Mouse (Mus musculus) MEL (cell line): Measurements from ENCODE around the gene Slc25a44. TPM values are rescaled to one million over a fixed set of nuclear protein-coding genes. Genes with fewer than 3 reads are reported as not detected.

Experiments
- DNase-seq: peaks from one replicate; pipeline ENCODE4 v3.0.0; 2011; ENCODE audit warnings: low read depth, low spot score
- H3K27ac ChIP-seq: 2 replicates; pipeline ENCODE4 v1.5.1; 2012; ENCODE audit warnings: low read depth, mild to moderate bottlenecking, control low read depth, low read length, moderate library complexity; ENCODE audit not compliant: control insufficient read depth
- H3K27me3 ChIP-seq, 2 experiments: fragments of 150-350 bp in 1 of 2; sonication (generic) in 1 of 2; 2 replicates each; pipeline ENCODE4 v1.6.1; 2012; ENCODE audit warnings: low read length in 2 of 2, mild to moderate bottlenecking in 2 of 2, improper control_type of control experiment in 1 of 2, moderate library complexity in 1 of 2; ENCODE audit not compliant: insufficient read depth in 2 of 2, control insufficient read depth in 1 of 2
- H3K36me3 ChIP-seq, 2 experiments: 2 replicates each; pipeline ENCODE4 v1.6.1; 2012 to 2014; ENCODE audit warnings: low read length in 2 of 2, improper control_type of control experiment in 1 of 2, inconsistent platforms in 1 of 2, mild to moderate bottlenecking in 1 of 2; ENCODE audit not compliant: insufficient read depth in 2 of 2, control insufficient read depth in 1 of 2
- H3K4me1 ChIP-seq, 2 experiments: fragments of 150-350 bp in 1 of 2; sonication (generic) in 1 of 2; 2 replicates each; pipeline ENCODE4 v1.6.1; 2012; ENCODE audit warnings: low read length in 2 of 2, improper control_type of control experiment in 1 of 2, mild to moderate bottlenecking in 1 of 2; ENCODE audit not compliant: insufficient read depth in 2 of 2, control insufficient read depth in 1 of 2
- H3K4me3 ChIP-seq, 2 experiments: fragments of 150-350 bp in 1 of 2; sonication (generic) in 1 of 2; 2 replicates each; pipeline ENCODE4 v1.5.1; 2012; ENCODE audit warnings: low read depth in 2 of 2, low read length in 2 of 2, mild to moderate bottlenecking in 2 of 2, moderate library complexity in 2 of 2, control low read depth in 1 of 2, improper control_type of control experiment in 1 of 2; ENCODE audit not compliant: control insufficient read depth in 1 of 2, insufficient read depth in 1 of 2
- H3K79me2 ChIP-seq: 2 replicates; pipeline ENCODE4 v1.6.1; 2012; ENCODE audit warnings: mild to moderate bottlenecking, low read length, moderate library complexity; ENCODE audit not compliant: control insufficient read depth, poor library complexity, insufficient read depth
- H3K9ac ChIP-seq: 2 replicates; pipeline ENCODE4 v1.6.1; 2012; ENCODE audit warnings: low read depth, mild to moderate bottlenecking, control low read depth, low read length, moderate library complexity; ENCODE audit not compliant: control insufficient read depth, poor library complexity, severe bottlenecking
- H3K9me3 ChIP-seq: fragments of 150-350 bp; sonication (generic); replicated peaks from 2 replicates; pipeline ENCODE4 v1.6.1; 2012; ENCODE audit warnings: mild to moderate bottlenecking, low read length, improper control_type of control experiment, moderate library complexity; ENCODE audit not compliant: insufficient read depth
- BHLHE40 ChIP-seq: IDR thresholded peaks from 2 replicates; pipeline ENCODE4 v1.6.1; 2012; ENCODE audit warnings: low read depth, mild to moderate bottlenecking, inconsistent platforms, low read length, improper control_type of control experiment, borderline replicate concordance
- CHD1 ChIP-seq: IDR thresholded peaks from 2 replicates; pipeline ENCODE4 v1.6.1; 2012; ENCODE audit warnings: low read depth, mild to moderate bottlenecking, inconsistent platforms, low read length, improper control_type of control experiment
- CTCF ChIP-seq, 3 experiments: IDR thresholded peaks in 2 of 3; conservative IDR thresholded peaks in 1 of 3; 2 replicates each; pipeline ENCODE4 v1.5.1; 2011 to 2012; ENCODE audit warnings: low read length in 3 of 3, low read depth in 2 of 3, mild to moderate bottlenecking in 2 of 3, improper control_type of control experiment in 1 of 3, inconsistent platforms in 1 of 3, mixed read lengths in 1 of 3, moderate library complexity in 1 of 3; ENCODE audit not compliant: control insufficient read depth in 1 of 3, insufficient read depth in 1 of 3, poor library complexity in 1 of 3, severe bottlenecking in 1 of 3
- ELF1 ChIP-seq: IDR thresholded peaks from 2 replicates; pipeline ENCODE4 v1.6.1; 2014; ENCODE audit warnings: low read depth, mild to moderate bottlenecking, inconsistent platforms, low read length, improper control_type of control experiment, moderate library complexity
- EP300 ChIP-seq, 2 experiments: IDR thresholded peaks; 2 replicates each; pipeline ENCODE4 v1.6.1; 2011; ENCODE audit warnings: improper control_type of control experiment in 2 of 2, low read length in 2 of 2, low read depth in 1 of 2, mild to moderate bottlenecking in 1 of 2
- ETS1 ChIP-seq: IDR thresholded peaks from 2 replicates; pipeline ENCODE4 v1.6.1; 2012; ENCODE audit warnings: low read depth, mild to moderate bottlenecking, inconsistent platforms, low read length, improper control_type of control experiment, moderate library complexity
- GABPA ChIP-seq: IDR thresholded peaks from 2 replicates; pipeline ENCODE4 v1.6.1; 2012; ENCODE audit warnings: low read depth, mild to moderate bottlenecking, inconsistent platforms, low read length, improper control_type of control experiment, moderate library complexity
- MAFK ChIP-seq: IDR thresholded peaks from 2 replicates; pipeline ENCODE4 v1.6.1; 2011; ENCODE audit warnings: low read depth, mild to moderate bottlenecking, low read length, improper control_type of control experiment, borderline replicate concordance
- MAX ChIP-seq: IDR thresholded peaks from 2 replicates; pipeline ENCODE4 v1.6.1; 2011; ENCODE audit warnings: low read length, improper control_type of control experiment
- MAZ ChIP-seq: IDR thresholded peaks from 2 replicates; pipeline ENCODE4 v1.6.1; 2012; ENCODE audit warnings: low read depth, mild to moderate bottlenecking, inconsistent platforms, low read length, improper control_type of control experiment
- MEF2A ChIP-seq: IDR thresholded peaks from 2 replicates; pipeline ENCODE4 v1.6.1; 2014; ENCODE audit warnings: low read depth, mild to moderate bottlenecking, inconsistent platforms, low read length, improper control_type of control experiment; ENCODE audit not compliant: poor library complexity, insufficient replicate concordance, severe bottlenecking; ENCODE audit errors: extremely low read depth
- MYB ChIP-seq: IDR thresholded peaks from 2 replicates; pipeline ENCODE4 v1.6.1; 2011; ENCODE audit warnings: mild to moderate bottlenecking, low read depth, low read length, improper control_type of control experiment
- MYC ChIP-seq: IDR thresholded peaks from 2 replicates; pipeline ENCODE4 v1.6.1; 2011; ENCODE audit warnings: low read depth, mild to moderate bottlenecking, low read length, improper control_type of control experiment, moderate library complexity
- NELFE ChIP-seq: IDR thresholded peaks from 2 replicates; pipeline ENCODE4 v1.6.1; 2011; ENCODE audit warnings: low read depth, low read length, improper control_type of control experiment
- NRF1 ChIP-seq: IDR thresholded peaks from 2 replicates; pipeline ENCODE4 v1.6.1; 2014; ENCODE audit warnings: low read depth, mild to moderate bottlenecking, inconsistent platforms, low read length, improper control_type of control experiment, moderate library complexity; ENCODE audit not compliant: poor library complexity, insufficient read depth, severe bottlenecking
- POLR2A ChIP-seq, 2 experiments: IDR thresholded peaks; 2 replicates each; pipeline ENCODE4 v1.6.1; 2011 to 2012; ENCODE audit warnings: low read length in 2 of 2, mild to moderate bottlenecking in 2 of 2, control low read depth in 1 of 2, improper control_type of control experiment in 1 of 2, low read depth in 1 of 2, moderate library complexity in 1 of 2; ENCODE audit not compliant: control insufficient read depth in 1 of 2, insufficient read depth in 1 of 2, poor library complexity in 1 of 2
- POLR2AphosphoS2 ChIP-seq: IDR thresholded peaks from 2 replicates; pipeline ENCODE4 v1.6.1; 2011; ENCODE audit warnings: low read length, improper control_type of control experiment
- POLR2AphosphoS5 ChIP-seq: IDR thresholded peaks from 2 replicates; pipeline ENCODE4 v1.6.1; 2012; ENCODE audit warnings: low read depth, borderline replicate concordance, mild to moderate bottlenecking, inconsistent platforms, low read length, moderate library complexity, mixed read lengths
- RAD21 ChIP-seq: IDR thresholded peaks from 2 replicates; pipeline ENCODE4 v1.6.1; 2011; ENCODE audit warnings: mild to moderate bottlenecking, low read depth, low read length, improper control_type of control experiment
- SMC3 ChIP-seq: IDR thresholded peaks from 2 replicates; pipeline ENCODE4 v1.6.1; 2011; ENCODE audit warnings: low read depth, low read length, improper control_type of control experiment
- TAL1 ChIP-seq: IDR thresholded peaks from 2 replicates; pipeline ENCODE4 v1.6.1; 2012; ENCODE audit warnings: mild to moderate bottlenecking, inconsistent platforms, low read length, moderate library complexity, mixed read lengths
- USF1 ChIP-seq: IDR thresholded peaks from 2 replicates; pipeline ENCODE4 v1.6.1; 2014; ENCODE audit warnings: low read depth, mild to moderate bottlenecking, inconsistent platforms, low read length, improper control_type of control experiment, moderate library complexity
- USF2 ChIP-seq, 2 experiments: IDR thresholded peaks; 2 replicates each; pipeline ENCODE4 v1.6.1; 2011 to 2012; ENCODE audit warnings: improper control_type of control experiment in 2 of 2, low read length in 2 of 2, borderline replicate concordance in 1 of 2, inconsistent platforms in 1 of 2, low read depth in 1 of 2, mild to moderate bottlenecking in 1 of 2; ENCODE audit not compliant: insufficient read depth in 1 of 2
- ZC3H11A ChIP-seq: IDR thresholded peaks from 2 replicates; pipeline ENCODE4 v1.6.1; 2012; ENCODE audit warnings: low read depth, mild to moderate bottlenecking, inconsistent platforms, low read length, improper control_type of control experiment
- ZKSCAN1 ChIP-seq: IDR thresholded peaks from 2 replicates; pipeline ENCODE4 v1.6.1; 2012; ENCODE audit warnings: low read depth, mild to moderate bottlenecking, inconsistent platforms, low read length, improper control_type of control experiment, moderate library complexity
- ZNF384 ChIP-seq: IDR thresholded peaks from 2 replicates; pipeline ENCODE4 v1.6.1; 2012; ENCODE audit warnings: low read depth, mild to moderate bottlenecking, inconsistent platforms, low read length, improper control_type of control experiment
- polyA plus RNA-seq, 2 experiments: library from polyadenylated mRNA; stranded (reverse) in 1 of 2; unstranded in 1 of 2; fragments of >175 nt in 1 of 2; fragments of >200 nt in 1 of 2; gene quantifications; 2 replicates each; pipeline versions ENCODE4 v1.2.1 to v1.2.4; 2012; ENCODE audit warnings: low replicate concordance in 2 of 2, low read depth in 1 of 2; ENCODE audit not compliant: insufficient read length in 2 of 2, insufficient read depth in 1 of 2, missing spikeins in 1 of 2
- total RNA-seq: library from RNA; depleted of rRNA; stranded (reverse); fragments of 300-350 nt; gene quantifications from 2 replicates; pipeline ENCODE4 v1.2.3, GENCODE M21; 2012

Slc25a44 gene
- total and polyA plus RNA-seq, 3 experiments = 30.5 to 34.6 TPM; not detected in 1

DNA sequence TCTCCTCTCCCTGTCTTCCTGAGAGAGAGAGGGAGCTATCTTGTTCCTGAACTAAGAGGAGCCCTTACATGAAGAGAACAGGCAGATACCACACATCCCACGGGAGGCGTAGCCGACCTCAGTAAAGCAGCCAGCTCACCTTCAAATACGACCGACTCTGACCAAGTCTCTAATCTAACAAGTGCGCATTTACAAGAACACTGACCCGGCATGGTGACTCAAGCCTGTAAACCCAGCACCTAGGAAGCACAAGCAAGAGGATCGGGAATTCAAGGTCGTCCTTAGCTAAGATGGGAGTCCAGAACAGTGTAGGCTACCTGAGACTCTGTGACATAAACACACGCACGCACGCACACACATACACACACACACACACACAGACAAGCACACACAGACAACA lies 17.5 kb upstream of the Slc25a44 start:
- Histone ChIP-seq H3K27me3 (no peaks in the 10 kb centered on the region), H3K4me1 (peaks cover under 1 to 5% of the 10 kb centered on the region in 2 experiments; a peak in 3 of 4 replicates), H3K36me3 (peaks cover 0 to under 1% of the 10 kb centered on the region in 2 experiments; a peak in 1 of 4 replicates), H3K9ac (no peak overlapping the region), H3K79me2 (no peaks in the 10 kb centered on the region), H3K27ac (no peak overlapping the region), H3K9me3 (no peaks in the 10 kb centered on the region), H3K4me3 (no peak overlapping the region)
- no peak for TF ChIP-seq SMC3
- no peak for TF ChIP-seq TAL1
- no peak for TF ChIP-seq EP300 (IDR thresholded peaks at IDR 0.05; ENCODE audit: low read depth in 1 of 2, low read length in 2 of 2)
- TF ChIP-seq POLR2AphosphoS2 = no peak
- TF ChIP-seq USF1 = no peak
- no peak for TF ChIP-seq CTCF (IDR thresholded peaks at IDR 0.05 in 2 of 3, conservative IDR thresholded peaks at IDR 0.05 in 1 of 3; ENCODE audit: control insufficient read depth in 1 of 3, insufficient read depth in 1 of 3, low read depth in 2 of 3, low read length in 3 of 3, poor library complexity in 1 of 3, severe bottlenecking in 1 of 3)
- TF ChIP-seq POLR2A (IDR thresholded peaks at IDR 0.05; ENCODE audit: control insufficient read depth in 1 of 2, insufficient read depth in 1 of 2, low read depth in 1 of 2, low read length in 2 of 2, poor library complexity in 1 of 2) = no peak
- no peak for TF ChIP-seq ETS1
- TF ChIP-seq MYC = no peak
- no peak for TF ChIP-seq ZKSCAN1
- TF ChIP-seq MAX = no peak
- TF ChIP-seq CHD1 = no peak
- no peak for TF ChIP-seq USF2 (IDR thresholded peaks at IDR 0.05; ENCODE audit: borderline replicate concordance in 1 of 2, insufficient read depth in 1 of 2, low read depth in 1 of 2, low read length in 2 of 2)
- no peak for DNase-seq

DNA sequence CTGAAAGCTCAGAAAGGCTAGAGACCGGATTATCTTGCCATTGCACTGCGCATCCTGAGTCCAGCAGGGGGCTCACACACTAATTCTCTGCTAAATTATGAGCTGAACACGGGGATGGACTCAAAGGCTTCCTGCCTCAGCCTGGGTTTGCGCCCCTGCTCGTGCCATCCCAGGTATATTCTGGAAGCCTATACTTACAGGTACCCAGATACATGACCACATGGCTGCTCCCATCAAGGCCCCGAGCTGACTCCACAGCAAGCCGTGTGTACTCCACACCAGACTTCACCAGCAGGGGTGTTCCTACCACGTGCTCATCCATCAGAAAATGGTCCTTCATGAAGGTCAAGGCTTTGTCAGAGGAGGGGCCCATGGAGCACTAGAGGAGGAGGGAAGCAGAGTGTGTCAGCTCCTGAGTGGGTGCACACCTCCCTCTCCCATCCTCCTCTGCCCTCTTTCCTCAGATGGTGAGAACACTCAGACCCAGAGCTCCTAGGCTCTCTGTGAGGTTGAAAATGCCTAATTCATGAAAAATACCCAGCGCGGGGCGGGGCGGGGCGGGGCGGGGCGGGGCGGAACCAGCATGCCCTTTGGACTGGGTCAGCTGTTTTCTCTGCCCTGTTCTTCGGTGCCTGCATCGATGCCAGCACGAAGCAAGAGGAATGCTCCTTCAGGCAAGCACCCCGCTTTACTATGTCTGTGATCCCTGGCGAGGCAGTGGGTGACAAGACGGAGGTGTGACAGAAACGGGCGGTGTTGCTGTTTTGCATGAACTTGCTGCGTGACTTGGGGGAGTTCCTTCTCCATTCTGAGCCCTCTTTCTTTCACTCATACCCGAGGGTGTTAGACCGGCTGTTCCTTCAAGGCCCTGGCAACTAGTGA lies 15.8 kb upstream of the Slc25a44 start:
- no peaks in the 10 kb centered on the region for H3K27me3 ChIP-seq
- peak; percentile 48 for TF ChIP-seq ZC3H11A
- TF ChIP-seq POLR2AphosphoS2 = no peak
- no peak for TF ChIP-seq MYB
- TF ChIP-seq ETS1 = no peak
- TF ChIP-seq MAZ = no peak
- TF ChIP-seq NELFE = no peak
- peak; percentile 44 to 72 (median 62) for TF ChIP-seq CTCF (IDR thresholded peaks at IDR 0.05 in 2 of 3, conservative IDR thresholded peaks at IDR 0.05 in 1 of 3; ENCODE audit: control insufficient read depth in 1 of 3, insufficient read depth in 1 of 3, low read depth in 2 of 3, low read length in 3 of 3, poor library complexity in 1 of 3, severe bottlenecking in 1 of 3)
- no peak for TF ChIP-seq USF2 (IDR thresholded peaks at IDR 0.05; ENCODE audit: borderline replicate concordance in 1 of 2, insufficient read depth in 1 of 2, low read depth in 1 of 2, low read length in 2 of 2)
- no peak for TF ChIP-seq MEF2A
- no peak for TF ChIP-seq NRF1
- TF ChIP-seq ZKSCAN1 = no peak
- TF ChIP-seq MYC = no peak
- TF ChIP-seq ZNF384 = no peak
- TF ChIP-seq EP300 (IDR thresholded peaks at IDR 0.05; ENCODE audit: low read depth in 1 of 2, low read length in 2 of 2) = no peak
- no peak for TF ChIP-seq MAFK
- no peak for TF ChIP-seq POLR2A (IDR thresholded peaks at IDR 0.05; ENCODE audit: control insufficient read depth in 1 of 2, insufficient read depth in 1 of 2, low read depth in 1 of 2, low read length in 2 of 2, poor library complexity in 1 of 2)
- no peak for TF ChIP-seq ELF1
- TF ChIP-seq POLR2AphosphoS5 = no peak
- TF ChIP-seq GABPA = no peak
- TF ChIP-seq BHLHE40 = no peak
- peak; percentile 49 for TF ChIP-seq RAD21
- TF ChIP-seq SMC3 = peak; percentile 88

More for the DNA sequence above, 15.8 kb upstream of the Slc25a44 start:
- Histone ChIP-seq H3K4me3 (no peak overlapping the region), H3K36me3 (no peaks in the 10 kb centered on the region), H3K27ac (no peak overlapping the region), H3K79me2 (no peaks in the 10 kb centered on the region), H3K9me3 (no peaks in the 10 kb centered on the region), H3K4me1 (no peaks in the 10 kb centered on the region), H3K9ac (no peak overlapping the region)
- peak; percentile 49 for DNase-seq
